Mouse (Mus musculus) bone marrow, adult 2 months (tissue): ENCODE results near the gene Pds5b. TPM values are rescaled to one million over a fixed set of nuclear protein-coding genes. Genes with fewer than 3 reads are reported as not detected.
"Not testable (repeated sequence)": the region's sequence is repeated elsewhere in the genome, so short reads cannot be mapped to it uniquely, and the experiment has no call there.

Source experiments
- H3K27ac ChIP-seq: fragments of 200-500 bp; 2 replicates; pipeline ENCODE4 v1.5.1; 2012; ENCODE audit warnings: low read depth, mild to moderate bottlenecking, control low read depth, inconsistent platforms, low read length; ENCODE audit not compliant: control insufficient read depth, poor library complexity, insufficient read depth
- H3K4me1 ChIP-seq: fragments of 200-500 bp; 2 replicates; pipeline ENCODE4 v1.6.1; 2011; ENCODE audit warnings: low read length; ENCODE audit not compliant: control insufficient read depth, insufficient read depth
- H3K4me3 ChIP-seq: fragments of 200-500 bp; replicated peaks from 2 replicates; pipeline ENCODE3; 2011; ENCODE audit warnings: mild to moderate bottlenecking, low read depth, low read length, control low read depth; ENCODE audit not compliant: control insufficient read depth
- CTCF ChIP-seq: fragments of 200-500 bp; IDR thresholded peaks from 2 replicates; pipeline ENCODE4 v1.5.1; 2011; ENCODE audit warnings: low read length, control low read depth; ENCODE audit not compliant: control insufficient read depth, insufficient read depth
- POLR2A ChIP-seq: fragments of 200-500 bp; IDR thresholded peaks from 2 replicates; pipeline ENCODE4 v1.6.1; 2011; ENCODE audit warnings: low read depth, mild to moderate bottlenecking, control low read depth, low read length, borderline replicate concordance; ENCODE audit not compliant: control insufficient read depth
- WGBS: fragments of 180-500 bp; shearing (Covaris S2); methylation state at CpG from one replicate; pipeline ENCODE4 v1.1.7; 2018; 5-methylcytosine and 5-hydroxymethylcytosine counted together
- polyA plus RNA-seq: library from polyadenylated mRNA; stranded (reverse); fragments of >200 nt; gene quantifications from 2 replicates; pipeline ENCODE4 v1.2.4, GENCODE M21; 2011; ENCODE audit warnings: low replicate concordance; ENCODE audit not compliant: missing spikeins, insufficient read depth, insufficient read length

The Pds5b gene
- 9.9 and 11.5 TPM in 2 replicates for polyA plus RNA-seq

GRCm38 (mm10) chr5:150673153-150673835 is at the start of gene Pds5b:
Pds5b (plus strand) TSS chr5:150673739.
- H3K27ac ChIP-seq: peak within 1 kb of the TSS; percentile 73; the same call in 1 of the 2 replicates
- H3K4me1 ChIP-seq: no peaks in the 10 kb centered on the region
- H3K4me3 ChIP-seq: peak within 1 kb of the TSS; percentile 82
- WGBS: 12% methylated on average over 49 of the region's 49 CpGs
- no peak; the same call in 1 of the 2 replicates for TF ChIP-seq POLR2A
- TF ChIP-seq CTCF: peak; percentile 91

GRCm38 (mm10) chr5:150625528-150625927 is 48.0 kb upstream of the Pds5b start:
- TF ChIP-seq CTCF (no peak), POLR2A (no peak)
- H3K4me1 ChIP-seq: no peaks in the 10 kb centered on the region; the same call in 1 of the 2 replicates
- H3K4me3 ChIP-seq: no peak overlapping the region
- no peak overlapping the region for H3K27ac ChIP-seq
- 76% methylated on average over 7 of the region's 7 CpGs for WGBS

- Histone ChIP-seq H3K4me3 (no peak overlapping the region), H3K27ac (no peak overlapping the region), H3K4me1 (no peaks in the 10 kb centered on the region)
- 100% methylated on average over 1 of the region's 1 CpGs for WGBS
- TF ChIP-seq POLR2A (no peak), CTCF (no peak)
Measured at GRCm38 (mm10) chr5:150629272-150629671, 44.3 kb upstream of the Pds5b start.

- Histone ChIP-seq H3K27ac (no peak overlapping the region), H3K4me3 (no peak overlapping the region), H3K4me1 (no peaks in the 10 kb centered on the region)
- TF ChIP-seq POLR2A (no peak), CTCF (no peak)
- WGBS: 85% methylated on average over 2 of the region's 2 CpGs
Measured at GRCm38 (mm10) chr5:150629692-150630091, 43.8 kb upstream of the Pds5b start.

GRCm38 (mm10) chr5:150641440-150641839 is 32.1 kb upstream of the Pds5b start:
- TF ChIP-seq POLR2A (no peak), CTCF (no peak)
- H3K4me3 ChIP-seq: no peak overlapping the region
- no peak overlapping the region for H3K27ac ChIP-seq
- no peaks in the 10 kb centered on the region; the same call in 1 of the 2 replicates for H3K4me1 ChIP-seq
- WGBS: 56% methylated on average over 3 of the region's 3 CpGs

- not testable (repeated sequence) for H3K4me1 ChIP-seq, H3K4me3 ChIP-seq, H3K27ac ChIP-seq
- 94% methylated on average over 4 of the region's 4 CpGs for WGBS
Measured at GRCm38 (mm10) chr5:150643390-150643789, 30.1 kb upstream of the Pds5b start.

GRCm38 (mm10) chr5:150644926-150645325 is 28.6 kb upstream of the Pds5b start:
- H3K4me1 ChIP-seq: no peaks in the 10 kb centered on the region; the same call in 1 of the 2 replicates
- H3K4me3 ChIP-seq: no peak overlapping the region
- no peak overlapping the region for H3K27ac ChIP-seq
- TF ChIP-seq CTCF (no peak), POLR2A (no peak)
- 61% methylated on average over 4 of the region's 4 CpGs for WGBS

- TF ChIP-seq CTCF (no peak), POLR2A (no peak)
- no peak overlapping the region for H3K27ac ChIP-seq
- no peaks in the 10 kb centered on the region for H3K4me1 ChIP-seq
- no peak overlapping the region for H3K4me3 ChIP-seq
- 80% methylated on average over 2 of the region's 2 CpGs for WGBS
Measured at GRCm38 (mm10) chr5:150652578-150652977, 21.0 kb upstream of the Pds5b start.

GRCm38 (mm10) chr5:150654548-150654947 is 19.0 kb upstream of the Pds5b start:
- TF ChIP-seq POLR2A: no peak
- TF ChIP-seq CTCF: no peak
- no peak overlapping the region for H3K4me3 ChIP-seq
- H3K27ac ChIP-seq: no peak overlapping the region
- peaks cover 2% of the 10 kb centered on the region for H3K4me1 ChIP-seq

GRCm38 (mm10) chr5:150659425-150659824 is 14.1 kb upstream of the Pds5b start:
- not testable (repeated sequence) for H3K27ac ChIP-seq, H3K4me1 ChIP-seq, H3K4me3 ChIP-seq
- 67% methylated on average over 6 of the region's 6 CpGs for WGBS

- not testable (repeated sequence) for H3K27ac ChIP-seq, H3K4me3 ChIP-seq, H3K4me1 ChIP-seq
- WGBS: 90% methylated on average over 3 of the region's 3 CpGs
Measured at GRCm38 (mm10) chr5:150660296-150660695, 13.2 kb upstream of the Pds5b start.

GRCm38 (mm10) chr5:150663926-150664325 is 9.6 kb upstream of the Pds5b start:
- WGBS: 76% methylated on average over 7 of the region's 7 CpGs
- not testable (repeated sequence) for H3K4me1 ChIP-seq, H3K4me3 ChIP-seq, H3K27ac ChIP-seq
